ENCODE assay signal across 23 mouse cellular contexts in genomic region chr2:35922956-35923355, GRCm38 (mm10). TPM values are rescaled to one million over a fixed set of nuclear protein-coding genes. Genes with fewer than 3 reads are reported as not detected.
DNase-seq lines count a peak whose midpoint lies in the region; ATAC-seq and TF ChIP-seq lines count a peak whose summit lies in the region.
"Had no signal": no experiment of that assay in that cellular context is flagged by ENCODE, and none has a peak within 500 bp of the region (broad histone marks: within the 10 kb centered on the region; RNA-seq: fewer than 3 reads in every experiment).

No protein-coding gene starts in this region.

- DNase-seq in forebrain, embryonic 14.5 days (ENCODE audit: low spot score): peak; percentile 44
- DNase-seq in liver, adult 2 months (ENCODE audit: extremely low read depth, low read depth, low spot score): peak; percentile 73
- peak; percentile 38 for DNase-seq in brain, adult 2 months (ENCODE audit: low read depth, low spot score)
- no peak for DNase-seq in adrenal gland, postnatal 4 days (ENCODE audit: low spot score in 2 of 2)
- DNase-seq: adrenal gland, postnatal 10 days; adrenal gland, postnatal 36 days; cerebellum, adult 18-20 months; cerebellum, adult 9-10 months; cerebellum, postnatal 25 days; gastrocnemius, adult 2 months; gastrocnemius, postnatal 14 days; heart, adult 11 months had no signal

- peak; percentile 54; the same call in 1 of the 2 replicates for ATAC-seq in forebrain, embryonic 14.5 days
- no peak for ATAC-seq in forebrain, embryonic 13.5 days
- no peak for ATAC-seq in liver, embryonic 12.5 days
- ATAC-seq: activated CD4-positive, CD25-positive, alpha-beta regulatory T cell, adult 4 months; forebrain, embryonic 15.5 days; intestine, postnatal 0 days had no signal

- H3K4me3 ChIP-seq in forebrain, embryonic 14.5 days (ENCODE audit: low read depth, low read length): no peak overlapping the region
- H3K4me3 ChIP-seq in forebrain, embryonic 13.5 days: no peak overlapping the region
- no peak overlapping the region for H3K4me3 ChIP-seq in liver, adult 2 months (ENCODE audit: insufficient read depth, low read depth, low read length)
- no peak overlapping the region for H3K4me3 ChIP-seq in liver, embryonic 12.5 days
- H3K4me3 ChIP-seq: embryonic facial prominence, embryonic 12.5 days; embryonic facial prominence, embryonic 15.5 days; forebrain, embryonic 15.5 days; gastrocnemius, adult 2 months; hindbrain, embryonic 12.5 days; hindbrain, embryonic 15.5 days had no signal

- H3K4me1 ChIP-seq in forebrain, embryonic 14.5 days (ENCODE audit: control insufficient read depth, insufficient read depth, low read length): no peaks in the 10 kb centered on the region
- H3K4me1 ChIP-seq in forebrain, embryonic 13.5 days: no peaks in the 10 kb centered on the region
- no peaks in the 10 kb centered on the region for H3K4me1 ChIP-seq in liver, adult 2 months (ENCODE audit: control insufficient read depth, insufficient read depth, low read length)
- no peaks in the 10 kb centered on the region for H3K4me1 ChIP-seq in liver, embryonic 12.5 days
- H3K4me1 ChIP-seq: embryonic facial prominence, embryonic 12.5 days; hindbrain, embryonic 12.5 days; hindbrain, embryonic 15.5 days had no signal

- H3K9ac ChIP-seq in forebrain, embryonic 14.5 days (ENCODE audit: low read length): no peak overlapping the region
- H3K9ac ChIP-seq in forebrain, embryonic 13.5 days: no peak overlapping the region
- H3K9ac ChIP-seq in liver, adult 2 months (ENCODE audit: low read depth, low read length): no peak overlapping the region
- H3K9ac ChIP-seq in liver, embryonic 12.5 days: no peak overlapping the region
- H3K9ac ChIP-seq: embryonic facial prominence, embryonic 12.5 days; embryonic facial prominence, embryonic 15.5 days; forebrain, embryonic 15.5 days; hindbrain, embryonic 12.5 days; hindbrain, embryonic 15.5 days had no signal

- no peaks in the 10 kb centered on the region for H3K36me3 ChIP-seq in forebrain, embryonic 14.5 days (ENCODE audit: control insufficient read depth, insufficient read depth, low read length)
- no peaks in the 10 kb centered on the region for H3K36me3 ChIP-seq in forebrain, embryonic 13.5 days (ENCODE audit: poor library complexity, severe bottlenecking)
- no peaks in the 10 kb centered on the region for H3K36me3 ChIP-seq in liver, adult 2 months (ENCODE audit: control insufficient read depth, insufficient read depth, low read length)
- no peaks in the 10 kb centered on the region for H3K36me3 ChIP-seq in liver, embryonic 12.5 days
- H3K36me3 ChIP-seq: embryonic facial prominence, embryonic 12.5 days; embryonic facial prominence, embryonic 15.5 days; forebrain, embryonic 15.5 days; hindbrain, embryonic 12.5 days; hindbrain, embryonic 15.5 days had no signal

- no peak for TF ChIP-seq CTCF in liver, adult 2 months (IDR thresholded peaks at IDR 0.05; ENCODE audit: low read depth, low read length)

- WGBS in forebrain, embryonic 14.5 days: 80% methylated on average over 3 of the region's 3 CpGs
- WGBS in forebrain, embryonic 13.5 days: 83% methylated on average over 3 of the region's 3 CpGs
- WGBS in liver, adult 2 months: 41% methylated on average over 3 of the region's 3 CpGs
- 52% methylated on average over 3 of the region's 3 CpGs for WGBS in liver, embryonic 12.5 days (ENCODE audit: insufficient replicate concordance)

- H3K79me2 ChIP-seq in liver, adult 2 months (ENCODE audit: control insufficient read depth, insufficient read depth, low read length): no peaks in the 10 kb centered on the region

- no peak for TF ChIP-seq POLR2A in liver, adult 2 months (IDR thresholded peaks at IDR 0.05; ENCODE audit: extremely low read depth, insufficient read depth, low read length)

- no peaks in the 10 kb centered on the region for H3K27me3 ChIP-seq in forebrain, embryonic 14.5 days (replicated peaks; ENCODE audit: control insufficient read depth, insufficient read depth, low read length)
- H3K27me3 ChIP-seq in forebrain, embryonic 13.5 days: no peaks in the 10 kb centered on the region
- no peaks in the 10 kb centered on the region for H3K27me3 ChIP-seq in liver, adult 2 months (ENCODE audit: control insufficient read depth, insufficient read depth, low read length)
- H3K27me3 ChIP-seq in liver, embryonic 12.5 days (replicated peaks): peaks cover 7% of the 10 kb centered on the region; the same call in 1 of the 2 replicates
- H3K27me3 ChIP-seq: embryonic facial prominence, embryonic 12.5 days; embryonic facial prominence, embryonic 15.5 days; forebrain, embryonic 15.5 days; hindbrain, embryonic 12.5 days; hindbrain, embryonic 15.5 days had no signal

- H3K4me2 ChIP-seq in forebrain, embryonic 14.5 days (ENCODE audit: low read length): no peak overlapping the region
- no peak overlapping the region for H3K4me2 ChIP-seq in forebrain, embryonic 13.5 days
- H3K4me2 ChIP-seq in liver, embryonic 12.5 days: no peak overlapping the region
- H3K4me2 ChIP-seq: embryonic facial prominence, embryonic 12.5 days; embryonic facial prominence, embryonic 15.5 days; forebrain, embryonic 15.5 days; heart, embryonic 11.5 days; hindbrain, embryonic 12.5 days; hindbrain, embryonic 15.5 days had no signal

- H3K9me3 ChIP-seq in forebrain, embryonic 14.5 days (replicated peaks; ENCODE audit: control insufficient read depth, low read length): no peaks in the 10 kb centered on the region
- no peaks in the 10 kb centered on the region for H3K9me3 ChIP-seq in forebrain, embryonic 13.5 days (replicated peaks)
- no peaks in the 10 kb centered on the region for H3K9me3 ChIP-seq in liver, embryonic 12.5 days (replicated peaks)
- H3K9me3 ChIP-seq: embryonic facial prominence, embryonic 12.5 days; embryonic facial prominence, embryonic 15.5 days; forebrain, embryonic 15.5 days; hindbrain, embryonic 12.5 days; hindbrain, embryonic 15.5 days had no signal

- no peak overlapping the region for H3K27ac ChIP-seq in forebrain, embryonic 14.5 days (ENCODE audit: low read depth, low read length)
- H3K27ac ChIP-seq in forebrain, embryonic 13.5 days: no peak overlapping the region
- H3K27ac ChIP-seq in liver, adult 2 months (replicated peaks; ENCODE audit: insufficient read depth, low read depth, low read length): no peak overlapping the region
- no peak overlapping the region for H3K27ac ChIP-seq in liver, embryonic 12.5 days
- H3K27ac ChIP-seq: embryonic facial prominence, embryonic 12.5 days; embryonic facial prominence, embryonic 15.5 days; forebrain, embryonic 15.5 days; gastrocnemius, adult 2 months; hindbrain, embryonic 12.5 days; hindbrain, embryonic 15.5 days had no signal

RNA-seq across cellular contexts. Expression of gene Ttll11, which starts 56.8 kb away (rescaled TPM):
- 2.4 and 3.1 TPM in 2 replicates for polyA plus RNA-seq in forebrain, embryonic 14.5 days (2014; fragmentation: Nextera tagmentation; extraction: Ambion mirVana)
- polyA plus RNA-seq in forebrain, embryonic 13.5 days (2015; fragmentation: Nextera tagmentation; extraction: Ambion mirVana): 1.8 and 2.2 TPM in 2 replicates
- 0.07 and 0.09 TPM in 2 replicates for total RNA-seq in liver, adult 2 months (2014; rRNA removed)
- 0.15 and 0.55 TPM in 2 replicates for polyA plus RNA-seq in liver, adult 2 months (2012; rRNA removed)
- polyA plus RNA-seq in liver, embryonic 12.5 days (2016; fragmentation: Nextera tagmentation; extraction: Ambion mirVana): 1.0 and 1.3 TPM in 2 replicates
- 1 to 10 TPM; 2.9 to 4.0 TPM for total RNA-seq in adrenal gland, postnatal 4 days (2021)
- total RNA-seq: hematopoietic stem cell, adult 5-6 weeks had no signal
- polyA plus RNA-seq: activated CD4-positive, CD25-positive, alpha-beta regulatory T cell, adult 4 months had no signal

Comparison
In these comparisons a context has a peak if more than half of its experiments do, and no peak if none do; other contexts are left out.
1. DNase-seq: peak in forebrain, embryonic 14.5 days (single experiment), liver, adult 2 months (single experiment) and brain, adult 2 months (single experiment); none in adrenal gland, postnatal 4 days (0 of 2).